Mouse (Mus musculus) midbrain, postnatal 0 days (tissue): ENCODE measurements around the gene Ccdc82. TPM values are rescaled to one million over a fixed set of nuclear protein-coding genes. Genes with fewer than 3 reads are reported as not detected.

Experiments used
- ATAC-seq: fragments of 200-750 bp; cut with Nextera tagmentation; 2 replicates; pipeline ENCODE4 v1.8.0; 2017; ENCODE audit warnings: moderate number of reproducible peaks, mild to moderate bottlenecking, moderate TSS enrichment, moderate library complexity; ENCODE audit not compliant: low FRiP score
- DNase-seq: peaks from one replicate; pipeline ENCODE4 v3.0.0-alpha.2; 2015; ENCODE audit warnings: low spot score
- H3K27ac ChIP-seq: fragments of 300-500 bp; sonication (generic); 2 replicates; pipeline ENCODE4 v1.5.1; 2014; ENCODE audit warnings: low read depth, mild to moderate bottlenecking, low read length, mixed read lengths
- H3K27me3 ChIP-seq: fragments of 300-500 bp; sonication (generic); 2 replicates; pipeline ENCODE4 v1.6.1; 2014; ENCODE audit warnings: low read length, control low read depth, mixed read lengths; ENCODE audit not compliant: insufficient read depth
- H3K36me3 ChIP-seq: fragments of 300-500 bp; sonication (generic); 2 replicates; pipeline ENCODE4 v1.6.1; 2014; ENCODE audit warnings: low read length, control low read depth, mixed read lengths; ENCODE audit not compliant: insufficient read depth
- H3K4me1 ChIP-seq: fragments of 300-500 bp; sonication (generic); 2 replicates; pipeline ENCODE4 v1.6.1; 2014; ENCODE audit warnings: mild to moderate bottlenecking, control low read depth, antibody characterized with exemption, low read length, mixed read lengths; ENCODE audit not compliant: insufficient read depth
- H3K4me2 ChIP-seq: fragments of 300-500 bp; sonication (generic); 2 replicates; pipeline ENCODE4 v1.6.1; 2014; ENCODE audit warnings: low read depth, mild to moderate bottlenecking, low read length, mixed read lengths; ENCODE audit not compliant: poor library complexity, severe bottlenecking
- H3K4me3 ChIP-seq: fragments of 300-500 bp; sonication (generic); 2 replicates; pipeline ENCODE4 v1.5.1; 2014; ENCODE audit warnings: low read depth, mild to moderate bottlenecking, low read length, moderate library complexity
- H3K9ac ChIP-seq: fragments of 300-500 bp; sonication (generic); replicated peaks from 2 replicates; pipeline ENCODE4 v1.6.1; 2014; ENCODE audit warnings: mild to moderate bottlenecking, low read length, moderate library complexity, mixed read lengths; ENCODE audit not compliant: poor library complexity, severe bottlenecking
- H3K9me3 ChIP-seq: fragments of 300-500 bp; sonication (generic); 2 replicates; pipeline ENCODE4 v1.6.1; 2016; ENCODE audit warnings: low read length, control low read depth
- CTCF ChIP-seq: IDR thresholded peaks from 2 replicates; pipeline ENCODE4 v1.5.1; 2016; ENCODE audit warnings: antibody characterized with exemption, mild to moderate bottlenecking
- WGBS: fragments of 180-500 bp; shearing (Covaris S2); extraction: QIAGEN DNeasy Blood & Tissue Kit; methylation state at CpG from one replicate; pipeline ENCODE4 v1.1.7; 2014; 5-methylcytosine and 5-hydroxymethylcytosine counted together
- polyA plus RNA-seq: library from polyadenylated mRNA; unstranded; fragments of >200 nt; fragmentation: Nextera tagmentation; extraction: Ambion mirVana; gene quantifications from 2 replicates; pipeline ENCODE4 v1.2.1, GENCODE M21; 2015
- total RNA-seq: library from RNA; depleted of rRNA; stranded (reverse); fragments of >200 nt; gene quantifications from 2 replicates; pipeline ENCODE4 v1.2.3, GENCODE M21; 2014; rRNA removed

The Ccdc82 gene
- total and polyA plus RNA-seq, 2 experiments from 2014 or later, result 11.8 to 20.2 TPM

DNA sequence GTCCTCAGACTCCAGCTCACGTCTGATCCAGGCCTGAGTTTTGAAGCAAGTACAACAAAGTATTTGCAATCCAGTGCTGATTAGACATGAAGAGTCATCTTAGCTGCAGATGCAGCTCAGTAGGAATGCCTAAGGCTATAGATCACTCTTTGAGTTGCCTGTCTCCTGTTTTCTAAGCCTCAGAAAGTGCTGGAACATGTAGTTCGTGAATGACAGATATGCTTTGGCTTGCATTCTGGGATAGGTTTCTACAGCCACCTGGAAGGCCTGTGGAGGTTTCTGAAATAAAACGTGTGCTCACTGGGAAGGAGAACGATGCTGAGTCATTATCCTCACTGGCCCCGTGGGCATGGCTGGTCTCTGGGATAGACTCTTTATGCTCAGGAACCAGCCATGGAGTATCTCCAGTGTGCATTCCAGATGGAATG is 67.8 kb downstream of the Ccdc82 start:
- Histone ChIP-seq H3K4me1 (peaks cover 7% of the 10 kb centered on the region; the same call in 1 of the 2 replicates), H3K36me3 (no peaks in the 10 kb centered on the region), H3K27me3 (no peaks in the 10 kb centered on the region), H3K27ac (no peak overlapping the region), H3K4me3 (no peak overlapping the region), H3K4me2 (no peak overlapping the region), H3K9me3 (no peaks in the 10 kb centered on the region), H3K9ac (no peak overlapping the region)
- ATAC-seq (no peak), DNase-seq (no peak)
- TF ChIP-seq CTCF, result no peak
- 77% methylated on average over 5 of the region's 5 CpGs for WGBS

DNA sequence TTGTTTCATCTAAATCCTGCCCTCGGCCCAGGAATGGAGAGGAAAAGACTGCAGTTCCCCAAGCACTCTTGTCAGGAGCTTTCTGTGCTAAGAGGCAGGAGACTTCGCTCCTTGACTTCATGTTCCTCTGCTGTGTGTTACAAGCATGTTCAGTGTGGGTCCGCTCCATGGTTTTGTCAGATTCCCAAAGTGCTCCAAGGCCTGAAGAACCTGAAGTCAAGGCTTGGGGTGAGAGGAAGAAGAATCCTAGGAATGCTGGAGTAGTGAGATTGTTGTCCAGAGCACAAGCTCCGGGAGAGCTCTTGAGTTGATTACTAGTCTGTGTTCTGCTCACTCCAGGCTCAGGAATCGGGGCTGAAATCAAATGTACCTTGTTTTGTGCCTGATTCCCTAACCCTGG is 68.6 kb downstream of the Ccdc82 start:
- no peak overlapping the region for H3K4me3 ChIP-seq
- no peak overlapping the region for H3K4me2 ChIP-seq
- H3K9me3 ChIP-seq, result no peaks in the 10 kb centered on the region
- H3K27me3 ChIP-seq, result no peaks in the 10 kb centered on the region
- H3K4me1 ChIP-seq, result no peaks in the 10 kb centered on the region
- no peak overlapping the region for H3K9ac ChIP-seq
- no peak overlapping the region; the same call in 1 of the 2 replicates for H3K27ac ChIP-seq
- H3K36me3 ChIP-seq, result no peaks in the 10 kb centered on the region
- ATAC-seq, result no peak
- no peak for TF ChIP-seq CTCF
- no peak for DNase-seq
- WGBS, result 83% methylated on average over 5 of the region's 5 CpGs

DNA sequence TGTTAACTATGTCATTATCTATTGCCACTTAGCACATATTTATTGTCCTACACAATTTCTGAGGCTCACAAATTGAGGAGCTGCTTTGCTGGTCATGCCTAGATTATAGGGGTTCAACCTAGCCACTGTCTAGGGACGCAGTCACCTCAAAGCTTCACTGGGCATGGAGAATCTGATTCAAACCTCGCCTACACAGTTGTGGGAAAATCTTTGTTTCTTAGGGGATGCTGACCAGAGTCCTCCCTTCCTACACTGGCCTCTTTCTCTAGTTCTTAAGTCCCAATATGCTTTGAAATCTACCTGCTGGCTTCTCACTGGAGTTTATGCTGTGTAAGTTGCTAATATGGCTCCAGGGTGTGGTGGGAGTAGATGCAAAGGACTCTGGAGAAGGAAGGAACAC is 72.8 kb downstream of the Ccdc82 start:
- H3K9me3 ChIP-seq, result no peaks in the 10 kb centered on the region
- DNase-seq (no peak), ATAC-seq (no peak)
- no peaks in the 10 kb centered on the region for H3K4me1 ChIP-seq
- H3K4me2 ChIP-seq, result no peak overlapping the region
- no peak overlapping the region for H3K27ac ChIP-seq
- 85% methylated on average over 2 of the region's 2 CpGs for WGBS
- TF ChIP-seq CTCF, result no peak
- no peak overlapping the region for H3K4me3 ChIP-seq
- no peaks in the 10 kb centered on the region for H3K27me3 ChIP-seq
- H3K36me3 ChIP-seq, result no peaks in the 10 kb centered on the region
- H3K9ac ChIP-seq, result no peak overlapping the region

DNA sequence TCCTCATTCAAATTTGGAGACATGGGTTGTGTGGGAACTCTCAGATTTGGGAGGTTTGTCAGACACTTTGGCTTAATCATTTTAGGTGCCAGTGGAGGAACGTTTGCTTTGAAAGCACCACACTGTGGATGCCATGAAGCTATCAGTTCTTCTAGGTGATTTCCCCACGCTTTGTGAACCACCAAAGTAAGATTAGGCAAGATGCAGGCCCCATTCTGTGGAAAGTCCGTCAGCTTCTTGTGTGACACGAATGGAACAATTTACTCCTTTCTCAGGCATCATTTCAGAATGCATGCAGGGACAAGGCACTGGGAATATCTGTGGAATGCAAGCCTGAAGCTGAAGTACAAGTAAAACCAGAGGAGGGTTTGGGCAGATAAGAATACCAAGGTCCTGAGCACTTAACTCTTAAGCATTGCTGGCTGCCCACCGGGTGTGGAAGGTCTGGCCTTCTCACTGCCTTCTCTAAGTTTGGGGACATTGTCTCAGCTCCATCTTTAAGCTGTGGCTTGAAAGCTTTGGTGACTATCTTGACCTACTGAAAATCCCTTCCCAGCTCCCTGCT is 74.1 kb downstream of the Ccdc82 start:
- H3K36me3 ChIP-seq, result no peaks in the 10 kb centered on the region
- DNase-seq (no peak), ATAC-seq (no peak)
- H3K4me1 ChIP-seq, result no peaks in the 10 kb centered on the region
- H3K4me2 ChIP-seq, result no peak overlapping the region
- 86% methylated on average over 5 of the region's 5 CpGs for WGBS
- H3K27ac ChIP-seq, result no peak overlapping the region
- no peak overlapping the region for H3K4me3 ChIP-seq
- no peaks in the 10 kb centered on the region for H3K27me3 ChIP-seq
- no peaks in the 10 kb centered on the region for H3K9me3 ChIP-seq
- no peak overlapping the region for H3K9ac ChIP-seq
- TF ChIP-seq CTCF, result no peak

GRCm38 (mm10) chr9:13323074-13323473 is 76.3 kb downstream of the Ccdc82 start:
- Histone ChIP-seq H3K27me3 (no peaks in the 10 kb centered on the region), H3K36me3 (no peaks in the 10 kb centered on the region), H3K9me3 (no peaks in the 10 kb centered on the region), H3K9ac (no peak overlapping the region), H3K4me3 (no peak overlapping the region), H3K4me1 (no peaks in the 10 kb centered on the region), H3K27ac (no peak overlapping the region), H3K4me2 (no peak overlapping the region)
- WGBS, result 67% methylated on average over 2 of the region's 2 CpGs
- DNase-seq, result no peak
- TF ChIP-seq CTCF, result no peak
- ATAC-seq, result no peak

DNA sequence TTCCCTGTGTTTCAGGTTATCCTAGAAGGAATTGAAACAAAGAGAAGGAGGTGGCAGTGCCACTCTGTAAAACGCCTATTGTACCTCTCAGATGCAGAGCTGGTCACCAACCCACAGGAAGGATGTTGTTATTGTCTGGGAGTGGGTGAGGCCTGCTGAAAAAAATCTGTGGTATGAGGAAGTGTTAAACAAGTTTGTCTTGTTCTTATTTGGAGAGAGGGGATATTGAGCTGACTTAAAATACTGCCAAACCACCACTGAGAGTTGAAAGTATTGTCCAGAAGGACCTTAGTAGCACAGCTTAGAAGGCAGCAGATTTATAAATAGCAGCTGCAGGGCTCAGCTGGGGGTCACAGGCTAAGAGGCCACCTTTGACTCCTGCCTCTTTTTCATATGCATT is 76.9 kb downstream of the Ccdc82 start:
- no peak overlapping the region for H3K4me2 ChIP-seq
- H3K4me3 ChIP-seq, result no peak overlapping the region
- no peaks in the 10 kb centered on the region for H3K9me3 ChIP-seq
- 31% methylated on average over 1 of the region's 1 CpGs for WGBS
- no peak for DNase-seq
- H3K27me3 ChIP-seq, result no peaks in the 10 kb centered on the region
- H3K27ac ChIP-seq, result no peak overlapping the region
- H3K9ac ChIP-seq, result no peak overlapping the region
- no peaks in the 10 kb centered on the region for H3K36me3 ChIP-seq
- TF ChIP-seq CTCF, result no peak
- ATAC-seq, result no peak
- H3K4me1 ChIP-seq, result no peaks in the 10 kb centered on the region

Other genes starting within 250 kb of the Ccdc82 start
- 4.3 and 4.7 TPM in 2 replicates for gene Jrkl, start 1.1 kb upstream of the Ccdc82 start, total RNA-seq
- 4.2 and 4.3 TPM in 2 replicates for gene Jrkl, start 1.1 kb upstream of the Ccdc82 start, polyA plus RNA-seq
- gene Maml2, start 51.0 kb downstream of the Ccdc82 start, total RNA-seq, result 9.2 and 11.0 TPM in 2 replicates
- gene Maml2, start 51.0 kb downstream of the Ccdc82 start, polyA plus RNA-seq, result 9.1 TPM in 2 replicates
- gene Gm17571, start 199.8 kb downstream of the Ccdc82 start, total RNA-seq, result not detected in 2 replicates
- gene Gm17571, start 199.8 kb downstream of the Ccdc82 start, polyA plus RNA-seq, result not detected in 2 replicates